Mouse (Mus musculus) CH12F3 (cell line): ENCODE results near the gene Serpinf1.
"Not testable (repeated sequence)": the region's sequence is repeated elsewhere in the genome, so short reads cannot be mapped to it uniquely, and the experiment has no call there.

Experiments
- in situ Hi-C: fragments of 300-500 bp; cut with MboI; formaldehyde crosslinking; loops from 2 replicates; pipeline ENCODE4 v1.14.3; 2020; ENCODE audit warnings: low sequenced_read_pairs

Gene Serpinf1

DNA sequence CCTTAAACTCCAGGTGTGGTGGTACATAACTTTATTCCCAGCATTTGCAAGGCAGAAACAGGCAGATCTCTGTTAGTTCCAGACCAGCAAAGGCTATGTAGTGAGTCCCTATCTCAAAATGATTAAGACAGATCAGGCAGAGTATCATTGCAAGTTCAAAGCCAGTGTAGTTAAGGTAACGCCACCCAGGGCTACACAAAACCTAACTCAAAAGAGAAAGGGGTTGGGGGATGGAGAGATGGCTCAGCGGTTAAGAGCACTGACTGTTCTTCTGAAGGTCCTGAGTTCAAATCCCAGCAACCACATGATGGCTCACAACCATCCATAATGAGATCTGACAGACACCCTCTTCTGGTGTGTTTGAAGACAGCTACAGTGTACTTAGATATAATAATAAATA is 33.5 kb upstream of the Serpinf1 start:
- in situ Hi-C loops: not testable (repeated sequence)

DNA sequence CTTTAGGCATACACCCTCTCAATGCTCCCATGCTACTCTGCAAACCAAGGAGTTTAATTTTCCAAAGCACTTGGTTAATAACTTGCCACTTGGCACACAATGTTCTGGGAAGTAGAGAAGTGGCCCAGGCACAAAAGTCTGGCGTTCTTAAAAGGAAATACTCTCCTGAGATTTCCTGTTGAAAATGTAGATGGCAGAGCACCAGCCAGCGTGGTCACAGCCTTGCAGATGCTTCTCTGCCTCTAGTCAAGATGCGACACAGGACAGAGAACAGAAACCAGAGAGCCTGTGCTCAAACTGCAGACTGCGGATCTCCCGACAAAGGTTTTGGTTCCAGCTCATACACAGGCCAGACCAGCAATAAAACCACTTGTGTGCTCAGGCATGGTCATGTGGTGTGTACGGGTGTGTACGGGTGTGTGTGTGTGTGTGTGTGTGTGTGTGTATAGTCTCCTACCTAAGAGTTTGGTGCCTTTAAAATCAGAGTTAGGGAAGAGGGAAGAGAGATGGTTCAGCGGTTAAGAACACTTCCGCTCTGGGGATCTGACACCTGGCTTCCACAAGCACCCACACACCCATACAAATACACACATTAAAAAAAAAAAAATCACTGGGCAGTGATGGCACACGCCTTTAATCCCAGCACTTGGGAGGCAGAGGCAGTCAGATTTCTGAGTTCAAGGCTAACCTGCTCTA is 32.7 kb upstream of the Serpinf1 start:
- in situ Hi-C loops: no loop called here

DNA sequence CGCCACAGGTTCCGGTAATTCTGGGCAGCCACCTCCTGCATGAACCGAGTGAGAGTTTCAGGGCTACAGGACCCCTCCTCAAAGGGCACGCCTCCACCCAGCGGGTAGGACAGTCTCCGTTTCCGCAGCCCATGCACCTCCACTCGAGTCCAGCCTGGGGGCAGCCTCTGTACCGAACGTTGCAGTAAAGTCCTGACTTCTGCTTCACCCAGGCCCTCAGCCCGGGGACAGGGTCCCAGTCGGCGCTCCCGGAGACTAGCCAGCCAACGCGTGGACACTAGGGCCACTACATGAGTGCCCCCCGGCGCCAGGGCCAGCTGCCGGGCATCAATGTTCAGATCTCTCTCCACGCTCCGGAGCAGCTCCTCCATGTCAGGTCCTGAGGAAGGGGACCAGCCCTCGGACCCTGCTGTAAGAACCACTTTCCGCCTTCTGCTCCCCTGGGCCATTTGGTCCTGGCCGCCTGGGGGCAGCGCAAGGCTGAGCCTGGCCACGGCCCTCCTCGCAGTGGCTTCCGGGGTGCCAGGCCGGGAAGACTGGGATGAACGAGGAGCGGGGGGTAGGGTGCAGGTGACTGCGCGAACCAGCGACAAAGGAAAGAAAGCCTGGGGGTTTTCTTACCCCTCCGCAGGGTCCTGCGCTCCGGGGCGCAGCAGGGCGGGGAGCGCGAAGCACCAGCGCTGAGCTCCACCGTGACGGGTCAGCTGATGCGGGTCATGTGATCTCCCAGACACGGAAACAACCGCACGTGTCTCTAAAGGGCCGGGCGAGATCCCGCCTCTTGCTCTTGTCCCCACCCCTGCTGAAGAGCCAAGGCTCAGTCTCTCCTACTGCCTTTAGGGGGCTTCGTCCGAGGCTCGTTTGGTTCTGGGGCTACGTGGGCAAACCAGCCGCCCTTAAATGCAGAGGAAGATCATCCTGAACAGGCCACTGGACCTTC is 31.8 kb upstream of the Serpinf1 start, which contains the start of gene Wdr81:
Gene Wdr81 (minus strand): TSS at position 727 of the 940 bp plus-strand sequence.
- in situ Hi-C loops: no loop called here

DNA sequence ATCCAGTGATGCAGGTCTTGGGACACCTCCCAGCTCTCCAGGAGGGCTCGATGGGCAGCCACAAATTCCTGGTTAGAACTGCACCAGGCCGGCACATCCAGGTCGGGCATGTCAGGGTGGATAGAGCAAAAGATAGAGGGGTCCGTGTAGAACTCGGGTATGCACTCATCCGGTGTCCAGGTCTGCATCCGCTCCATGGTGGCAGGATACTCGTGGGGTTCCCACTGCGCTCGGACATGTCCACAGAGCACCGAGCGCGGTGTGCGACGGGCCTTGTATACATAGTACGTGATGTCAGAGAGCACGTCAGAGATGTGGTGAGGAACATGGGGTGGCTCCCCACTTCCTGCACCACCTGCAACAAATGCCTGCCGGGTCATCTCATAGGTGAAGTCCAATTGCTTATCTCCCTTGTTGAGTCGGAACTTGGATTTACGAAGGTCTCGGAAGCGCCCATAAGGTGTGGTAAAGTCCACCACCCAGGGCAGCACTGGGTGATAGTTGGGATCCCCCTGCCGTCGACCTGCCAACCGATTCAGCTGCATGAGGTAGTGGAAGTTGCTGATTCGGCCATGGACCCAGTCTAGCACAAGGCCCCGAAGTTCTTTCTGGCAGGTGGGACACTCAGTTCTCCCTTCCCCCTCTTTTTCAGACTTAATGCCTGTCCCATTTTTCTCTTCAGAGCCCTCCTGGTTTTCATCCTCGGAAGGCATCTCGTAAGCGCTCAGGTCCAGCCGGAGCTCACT is 30.5 kb upstream of the Serpinf1 start:
- in situ Hi-C loops: no loop called here

DNA sequence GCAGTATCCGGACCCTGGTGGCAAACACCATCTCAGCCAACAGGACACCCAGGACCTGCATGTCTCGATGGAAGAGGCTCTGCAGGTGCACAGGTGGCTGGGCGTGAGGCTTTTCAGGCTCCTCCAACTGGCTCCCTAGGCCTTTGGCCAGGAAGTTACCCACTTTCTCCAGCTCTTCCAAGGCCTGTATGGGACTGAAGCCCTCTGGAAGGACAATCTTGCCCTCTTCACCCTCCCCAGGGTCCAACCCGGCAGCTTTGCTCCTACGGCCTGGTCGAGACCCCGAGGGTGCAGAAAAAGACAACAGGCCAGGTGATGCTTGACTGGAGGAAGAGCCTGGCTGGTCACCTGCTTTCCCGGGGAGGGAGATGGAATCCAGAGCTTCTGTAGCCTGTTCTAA is 29.6 kb upstream of the Serpinf1 start:
- in situ Hi-C loops: no loop called here

DNA sequence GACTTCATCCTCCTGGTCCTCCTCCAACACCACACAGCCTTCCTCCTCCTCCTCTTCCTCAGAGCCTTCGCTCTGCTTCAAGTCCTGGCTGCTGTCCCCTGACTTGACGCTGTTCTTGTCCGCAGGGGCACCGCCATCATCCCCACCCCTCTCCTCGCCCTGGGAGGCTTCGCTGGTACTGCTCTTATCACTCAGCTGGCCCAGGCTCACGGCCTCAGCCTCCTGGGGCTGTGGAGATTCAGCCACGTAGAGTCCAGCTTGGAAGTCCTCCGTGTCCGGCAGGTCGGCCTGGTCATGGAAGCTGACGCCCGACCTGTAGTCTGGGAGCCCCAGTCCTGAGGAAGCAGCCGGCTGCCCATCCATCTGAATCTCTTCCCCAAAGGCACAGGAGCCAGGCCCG is 28.4 kb upstream of the Serpinf1 start:
- in situ Hi-C loops: no loop called here

DNA sequence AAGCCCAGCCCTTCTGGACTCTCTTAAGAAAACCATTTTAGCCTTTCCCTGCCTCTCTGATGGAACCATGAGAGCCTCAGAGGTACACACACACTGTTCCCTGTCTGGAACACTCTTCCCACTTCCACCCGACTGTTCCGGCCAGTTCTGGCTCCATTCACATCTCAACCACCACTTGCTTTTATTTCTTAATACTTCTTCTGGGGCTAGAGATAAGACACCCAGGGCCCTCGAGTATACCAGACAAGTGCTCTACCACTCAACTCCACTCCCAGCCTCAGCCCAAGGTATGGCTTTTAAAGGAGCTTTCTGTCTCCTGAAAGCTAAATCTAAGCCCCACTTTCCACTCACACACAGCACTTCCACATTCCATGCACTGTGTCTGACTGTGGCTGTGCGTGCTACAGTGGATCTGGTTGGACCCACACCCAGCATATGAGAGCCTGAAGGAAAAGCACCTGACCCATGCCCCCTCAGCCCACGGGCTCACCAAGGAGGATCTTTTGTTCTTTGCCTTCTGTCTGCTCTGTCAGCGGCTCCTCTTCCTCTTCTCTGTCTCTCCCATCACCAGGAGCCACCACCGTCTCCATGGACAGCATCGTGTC is 27.9 kb upstream of the Serpinf1 start:
- in situ Hi-C loops: no loop called here

DNA sequence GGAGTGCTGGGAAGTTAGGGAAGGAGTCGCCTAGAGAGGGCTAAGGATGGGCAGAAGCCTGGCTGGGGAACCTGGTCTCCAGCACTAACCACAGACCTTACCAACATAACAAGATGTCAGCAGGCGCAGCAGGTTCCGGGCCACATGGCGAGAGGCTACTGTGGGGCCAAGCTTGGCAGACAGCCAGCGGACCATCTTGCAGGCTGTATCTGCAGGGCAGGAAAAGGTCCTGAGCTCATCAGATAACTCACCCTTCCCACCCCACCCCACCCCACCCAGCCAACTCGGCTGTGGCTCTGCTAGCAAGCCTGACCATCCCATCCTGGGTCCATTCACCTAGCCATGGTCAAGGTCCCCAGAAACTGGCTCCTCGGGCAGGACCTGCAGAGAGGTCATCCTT is 27.2 kb upstream of the Serpinf1 start:
- in situ Hi-C loops: no loop called here

DNA sequence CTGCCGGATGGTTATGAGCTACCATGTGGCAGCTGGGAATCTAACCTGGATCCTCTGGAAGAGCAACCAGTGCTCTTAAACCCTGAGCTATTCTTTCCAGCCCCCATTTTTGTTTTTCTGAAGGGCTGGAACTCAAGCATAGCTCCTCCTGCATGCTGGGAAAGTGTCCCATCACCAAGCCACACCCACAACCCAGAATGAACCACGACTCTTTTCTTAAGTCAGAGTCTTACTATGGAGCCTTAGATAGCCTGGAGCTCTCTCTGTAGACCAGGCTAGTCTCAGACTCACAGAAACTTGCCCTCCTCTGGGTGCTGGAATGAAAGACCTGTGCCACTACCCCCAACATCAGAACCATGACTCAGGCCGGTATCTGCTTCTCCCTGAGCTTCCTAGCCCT is 26.1 kb upstream of the Serpinf1 start:
- in situ Hi-C loops: no loop called here

DNA sequence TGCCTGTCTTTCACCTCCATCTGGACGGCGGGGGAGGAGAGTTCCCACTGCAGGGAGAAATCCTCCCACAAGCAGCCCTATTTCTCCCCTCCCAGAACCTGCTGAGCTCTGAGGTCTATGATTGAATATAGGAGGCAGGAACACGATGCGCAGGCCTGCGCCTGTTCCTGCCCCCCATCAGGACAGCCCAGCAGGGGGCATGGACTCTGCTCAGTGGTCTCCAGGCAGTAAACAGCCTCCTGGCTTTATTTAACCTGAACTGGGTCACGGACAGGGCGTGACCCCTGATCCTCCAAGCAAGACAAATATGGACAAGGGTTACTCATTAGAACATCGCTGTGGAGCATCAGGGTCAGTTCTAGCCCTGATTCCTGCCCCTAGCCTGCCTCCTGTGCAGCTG is 21.2 kb upstream of the Serpinf1 start:
- in situ Hi-C loops: no loop called here

DNA sequence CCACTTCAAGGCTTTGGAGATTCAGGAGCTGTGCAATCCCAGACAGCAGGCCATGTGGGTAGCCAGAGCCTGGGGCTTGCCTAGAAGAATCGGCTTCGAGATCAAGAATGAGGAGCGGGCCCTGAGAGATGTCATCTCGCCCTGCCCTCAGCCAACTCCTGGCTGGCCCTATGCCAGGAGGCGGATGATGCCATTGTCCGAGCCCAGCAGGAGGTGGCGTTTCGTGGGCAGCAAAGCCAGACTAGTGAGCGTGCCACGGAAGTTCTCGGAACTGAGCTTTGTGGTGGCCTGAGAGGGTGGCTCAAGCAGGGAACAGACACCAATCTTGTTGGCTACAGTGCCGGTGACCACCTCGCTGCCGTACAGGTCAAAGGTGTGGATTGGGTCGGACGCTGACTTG is 19.1 kb upstream of the Serpinf1 start:
- in situ Hi-C loops: no loop called here

DNA sequence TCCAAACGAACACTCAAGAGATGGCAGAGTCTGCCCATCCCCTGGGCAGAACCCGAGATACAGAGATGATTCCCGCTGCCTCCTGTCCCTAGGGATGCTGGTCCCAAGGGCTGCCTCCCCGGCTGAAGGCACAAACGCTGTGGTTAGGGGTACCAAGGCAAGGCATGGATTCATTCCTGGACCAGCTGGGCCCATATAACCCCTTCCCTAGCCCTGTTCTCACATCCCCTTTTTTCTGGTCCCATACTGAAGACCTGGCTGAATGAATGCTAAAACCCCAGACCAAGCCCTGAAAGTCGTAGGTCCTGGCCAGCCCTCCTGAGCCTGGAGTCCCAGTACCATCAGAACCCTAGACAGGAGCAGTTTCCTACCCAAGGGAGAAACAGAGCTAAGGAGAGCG is 18.5 kb upstream of the Serpinf1 start:
- in situ Hi-C loops: no loop called here

DNA sequence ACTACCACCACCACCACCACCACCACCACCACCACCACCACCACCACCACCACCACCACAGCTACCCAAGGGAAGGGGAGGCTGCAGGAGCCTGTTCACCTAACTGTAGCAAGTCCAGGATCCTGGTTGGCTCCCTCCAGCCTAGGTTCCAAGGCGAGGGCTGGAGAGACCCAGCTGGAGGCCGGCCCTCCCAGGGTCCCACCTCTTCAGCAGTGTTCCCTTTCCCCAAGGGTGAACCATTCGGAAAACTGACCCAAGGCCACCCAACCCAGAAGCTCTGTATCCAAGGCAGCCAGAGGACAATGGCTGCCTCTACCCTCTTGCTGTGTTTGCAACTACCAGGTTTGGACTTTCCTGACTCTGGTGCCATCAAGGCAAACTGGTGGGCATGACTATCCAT is 17.4 kb upstream of the Serpinf1 start:
- in situ Hi-C loops: no loop called here

DNA sequence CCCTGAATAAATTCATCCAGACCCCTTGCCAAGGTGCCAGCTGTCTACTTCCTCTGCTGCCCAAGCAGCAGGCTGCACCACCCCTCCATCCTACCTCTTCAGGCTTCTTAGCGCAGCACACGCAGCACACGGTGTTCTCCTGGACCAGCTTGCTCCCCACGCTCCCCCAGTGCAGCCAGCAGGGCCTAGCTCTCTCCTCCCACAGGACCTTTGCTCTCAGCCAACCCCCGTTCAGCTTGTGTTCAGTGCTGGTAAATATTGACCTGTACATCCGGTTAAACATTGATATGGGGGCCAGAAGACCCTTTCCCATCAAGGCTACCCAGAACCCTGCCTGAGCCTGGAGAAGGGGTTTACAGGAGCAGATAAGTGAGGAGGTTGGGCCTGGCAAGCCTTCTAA is 16.9 kb upstream of the Serpinf1 start, which contains the start of gene Serpinf2:
Gene Serpinf2 (minus strand): TSS at position 229 of the 400 bp plus-strand sequence.
- in situ Hi-C loops: no loop called here

DNA sequence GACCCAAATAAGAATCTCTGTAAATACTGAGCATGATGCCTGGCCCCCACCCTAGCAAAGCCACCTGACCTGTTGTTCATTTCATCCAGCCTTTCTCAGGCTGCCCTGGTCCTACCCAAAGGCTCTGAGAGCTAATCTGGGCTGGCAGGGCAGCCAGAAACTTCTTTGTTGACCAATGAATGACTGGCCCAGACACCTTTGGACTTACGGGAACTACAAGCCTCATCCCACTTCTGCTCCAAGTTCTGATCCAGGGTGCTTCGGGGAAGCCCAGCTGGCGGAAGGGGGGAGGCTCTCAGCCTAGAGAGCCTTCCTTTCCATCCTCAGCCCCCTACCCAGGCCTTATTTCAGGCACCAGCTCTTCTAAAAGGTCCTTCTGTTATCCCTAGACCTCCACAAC is 16.3 kb upstream of the Serpinf1 start:
- in situ Hi-C loops: no loop called here

DNA sequence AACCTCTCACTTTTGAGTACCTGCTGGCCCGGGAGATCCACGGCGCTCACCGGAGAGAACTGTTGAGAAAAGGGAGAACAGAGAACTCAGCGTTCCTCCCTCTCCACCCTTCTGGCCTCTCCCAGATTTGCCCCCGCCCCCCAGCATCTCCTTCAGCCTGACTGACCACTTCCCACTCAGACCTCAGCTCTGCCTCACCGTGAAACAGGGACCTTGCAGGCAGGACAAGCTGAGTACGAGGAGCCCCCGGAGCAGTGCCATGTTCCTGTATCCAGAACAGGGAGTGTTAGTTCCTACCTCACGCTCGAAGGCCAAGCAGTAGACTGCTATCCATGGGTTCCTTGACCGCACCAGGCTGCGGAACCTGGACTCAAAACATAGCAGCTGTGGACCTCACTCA is 15.7 kb upstream of the Serpinf1 start:
- in situ Hi-C loops: no loop called here

DNA sequence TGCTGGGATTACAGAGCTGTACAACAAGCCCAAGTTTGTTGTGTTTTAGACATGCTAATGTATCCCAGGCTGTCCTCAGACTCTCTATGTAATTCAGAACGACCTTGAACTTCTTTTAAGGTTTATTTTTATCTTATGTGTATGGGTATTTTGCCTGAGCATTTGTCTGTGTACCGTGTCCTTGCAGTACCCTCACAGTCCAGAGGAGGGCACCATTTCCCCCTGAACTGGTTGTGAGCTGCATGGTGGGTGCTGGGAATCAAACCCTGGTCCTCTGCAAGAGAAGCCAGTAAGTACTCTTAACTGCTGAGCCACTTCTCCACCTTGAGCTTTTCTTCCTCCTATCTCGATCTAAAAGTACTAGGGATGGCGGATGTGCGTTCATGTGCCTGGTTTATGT is 11.6 kb upstream of the Serpinf1 start:
- in situ Hi-C loops: no loop called here

DNA sequence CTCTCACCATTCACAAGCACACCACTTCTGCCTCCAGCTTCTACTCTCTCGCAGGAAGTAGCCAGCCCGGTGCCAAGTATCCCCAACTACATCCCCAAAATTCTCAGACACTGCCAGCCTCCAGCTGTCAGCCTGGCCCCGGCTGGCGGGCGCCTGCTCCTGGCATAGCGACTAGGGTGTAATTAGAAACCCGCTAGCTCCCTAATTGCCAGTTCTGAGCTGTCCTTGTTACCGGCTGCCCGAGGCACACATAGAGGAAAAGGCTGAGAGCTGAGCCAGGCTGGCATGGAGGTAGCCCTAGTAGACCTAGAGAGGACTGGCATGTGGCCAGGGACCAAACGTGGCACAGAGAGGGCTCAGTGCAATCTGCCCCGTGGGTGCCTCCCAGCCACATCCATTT is 8.8 kb upstream of the Serpinf1 start:
- in situ Hi-C loops: no loop called here

DNA sequence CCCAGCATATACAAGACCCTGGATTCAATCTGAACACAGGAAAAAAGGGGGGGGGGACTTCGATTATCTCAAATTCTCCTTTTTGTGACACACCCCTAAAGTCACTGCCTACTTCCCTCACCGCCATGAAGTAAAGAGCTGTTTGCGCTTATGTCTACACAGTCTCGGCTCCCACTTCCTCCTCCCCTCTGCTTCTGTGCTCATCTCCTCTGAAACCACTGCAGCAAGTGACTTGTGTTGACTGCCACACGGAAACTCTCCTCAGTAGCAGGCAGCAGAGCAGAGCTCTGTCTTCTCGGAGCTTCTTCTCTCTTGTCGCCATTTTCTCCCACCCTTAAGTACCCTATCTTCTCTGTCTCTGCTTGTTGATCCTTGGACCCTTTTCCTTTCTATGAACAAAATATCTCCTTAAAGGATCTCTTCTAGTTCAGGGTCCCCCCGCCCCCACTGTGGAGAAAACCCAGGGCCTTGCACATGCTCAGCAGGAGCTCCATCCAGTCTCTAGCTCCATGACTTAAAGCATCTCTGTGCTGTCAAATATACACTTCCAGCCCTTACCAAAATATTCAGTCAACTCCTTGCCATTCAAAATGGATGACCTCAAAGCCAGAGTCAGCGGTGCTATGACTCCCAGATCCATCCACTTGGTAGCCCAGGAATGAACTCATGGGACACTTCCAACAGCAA is 6.7 kb upstream of the Serpinf1 start:
- in situ Hi-C loops: no loop called here

DNA sequence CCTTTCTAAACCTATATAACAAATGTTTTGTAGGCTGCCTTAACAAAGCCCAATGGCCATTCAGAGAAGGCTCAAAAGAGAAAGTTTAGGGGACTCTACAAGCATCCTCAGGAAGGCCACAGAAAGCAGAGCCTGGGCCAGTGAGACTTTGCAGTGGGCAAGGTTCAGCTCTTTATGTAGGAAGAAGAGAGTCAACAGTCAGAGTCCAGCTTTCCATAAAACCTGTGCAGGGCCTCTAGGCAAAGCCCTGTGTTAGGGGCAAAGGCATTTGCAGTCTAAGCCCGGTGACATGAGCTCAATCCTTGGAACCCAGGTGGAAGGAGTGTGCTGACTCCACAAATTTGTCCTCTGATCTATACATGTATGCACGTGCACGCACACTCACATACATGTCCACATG is 2.0 kb upstream of the Serpinf1 start:
- in situ Hi-C loops: no loop called here
